Mouse (Mus musculus) R1 (cell line): Measurements from ENCODE around the gene Rpgr.

ENCODE experiments used
- DNase-seq: peaks from one replicate; pipeline ENCODE4 v3.0.0-alpha.2; 2018; ENCODE audit warnings: low read depth, low spot score

Gene Rpgr

GRCm38 (mm10) chrX:10216410-10216949 lies at the start of gene Rpgr:
Gene Rpgr, minus strand, starts transcription at chrX:10216920.
- DNase-seq, result peak; percentile 87

GRCm38 (mm10) chrX:10258260-10258659 lies 41.5 kb upstream of the Rpgr start:
- no peak for DNase-seq

- no peak for DNase-seq
Observed at GRCm38 (mm10) chrX:10257774-10258173, 41.1 kb upstream of the Rpgr start.

- no peak for DNase-seq
Observed at GRCm38 (mm10) chrX:10251852-10252504, 35.3 kb upstream of the Rpgr start, which contains the start of gene Otc. Gene Otc, plus strand, starts transcription at chrX:10252305.

GRCm38 (mm10) chrX:10251357-10251756 lies 34.6 kb upstream of the Rpgr start:
- DNase-seq, result no peak

GRCm38 (mm10) chrX:10243916-10244315 lies 27.2 kb upstream of the Rpgr start:
- DNase-seq, result no peak

GRCm38 (mm10) chrX:10239515-10239914 lies 22.8 kb upstream of the Rpgr start:
- DNase-seq, result peak; percentile 1

GRCm38 (mm10) chrX:10234617-10235016 lies 17.9 kb upstream of the Rpgr start:
- DNase-seq, result no peak

DNA sequence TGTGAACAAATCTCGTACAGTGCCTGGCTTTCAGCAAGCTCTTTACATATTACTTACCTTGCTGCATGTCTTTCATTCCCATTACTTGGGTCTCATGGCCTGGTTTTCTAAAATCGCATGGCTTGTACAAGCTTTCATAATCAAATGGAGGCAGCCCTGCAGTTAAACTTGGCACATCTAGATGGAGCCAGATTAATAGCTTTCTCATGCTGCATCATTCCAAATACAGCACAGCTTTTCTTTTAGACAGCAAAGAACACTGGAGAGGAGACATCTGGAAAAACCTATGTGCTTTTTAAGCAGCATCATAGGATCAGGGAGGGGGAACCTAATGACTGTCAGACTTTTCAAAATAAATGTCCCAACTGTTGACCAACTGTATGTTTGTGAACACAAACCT lies 16.3 kb upstream of the Rpgr start:
- DNase-seq, result no peak

DNA sequence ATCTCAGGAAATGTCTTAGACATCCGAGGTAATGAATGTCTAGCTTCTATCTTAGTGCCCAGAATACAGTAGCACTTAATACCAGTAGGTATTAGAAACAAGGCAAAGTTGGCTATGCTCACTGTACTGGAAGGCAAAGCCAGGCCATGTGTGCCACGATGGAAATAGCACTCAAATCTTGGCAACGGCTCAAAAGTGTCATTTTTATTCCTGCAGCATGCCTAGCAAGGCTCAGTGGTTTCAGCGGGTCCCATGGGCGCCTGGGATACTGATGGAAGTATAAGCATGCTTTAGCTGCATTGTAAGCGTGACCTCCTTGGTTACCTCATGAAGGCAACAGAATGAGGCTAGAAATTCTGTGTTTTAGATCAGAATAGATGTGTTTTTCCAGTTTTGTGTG lies 2.6 kb upstream of the Rpgr start:
- DNase-seq, result no peak

DNA sequence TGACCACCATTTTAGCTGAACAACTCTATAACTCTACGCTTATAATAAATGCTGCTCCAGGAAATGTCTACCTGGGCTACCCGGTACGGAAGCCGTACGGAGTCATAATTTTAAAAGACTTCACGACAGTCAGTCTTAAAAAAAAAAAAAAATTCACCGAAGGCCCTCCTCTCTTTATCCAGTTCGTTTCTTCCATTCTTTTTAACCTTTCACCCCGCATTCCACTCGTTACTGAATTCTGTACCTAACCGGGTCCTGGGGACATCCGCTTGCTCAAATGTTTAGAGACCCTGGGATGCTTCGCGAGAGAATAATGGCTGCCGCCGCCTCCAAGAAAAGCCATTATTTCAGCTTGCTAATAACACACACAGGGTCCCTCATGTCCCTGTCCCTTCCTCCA lies 748 bp downstream of the Rpgr start:
- no peak for DNase-seq

DNA sequence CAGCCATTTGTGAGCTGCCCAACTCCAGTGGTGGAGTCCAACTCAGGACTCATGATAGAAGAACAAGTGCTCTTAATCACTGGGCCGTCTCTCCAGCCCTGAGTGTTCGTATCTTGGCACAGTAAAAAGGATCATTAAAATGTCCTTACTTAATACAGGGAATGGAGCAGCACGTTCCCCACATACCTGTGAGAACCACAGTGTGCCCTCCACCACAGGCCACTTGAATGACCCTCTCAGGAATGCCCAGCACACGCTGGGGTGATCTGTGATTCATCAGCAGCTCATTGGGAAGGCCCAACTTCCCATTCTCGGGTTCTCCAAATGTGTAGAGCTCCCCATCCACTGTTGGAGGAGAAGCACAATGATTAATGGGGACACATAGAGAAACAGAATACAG lies 10.8 kb downstream of the Rpgr start:
- no peak for DNase-seq

DNA sequence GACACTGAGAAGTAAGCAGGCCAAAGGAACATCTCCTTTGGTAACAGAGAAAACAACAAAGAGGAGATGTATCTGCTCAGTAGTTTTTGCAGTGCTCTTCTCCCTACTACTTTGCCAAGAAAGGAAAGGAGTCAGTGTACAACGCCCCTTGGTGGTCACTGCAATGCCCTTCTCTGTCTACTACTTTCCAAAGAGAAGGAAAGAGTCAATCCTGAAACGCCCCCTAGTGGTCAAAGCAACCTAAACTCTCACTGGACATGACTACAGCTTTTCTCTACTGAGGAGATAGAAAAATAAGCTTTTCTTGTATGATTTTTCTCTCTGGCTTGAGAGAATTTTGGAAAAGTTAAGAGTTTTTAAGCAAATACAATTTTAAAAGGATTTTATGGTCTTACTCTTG lies 15.4 kb downstream of the Rpgr start:
- peak; percentile 57 for DNase-seq

DNA sequence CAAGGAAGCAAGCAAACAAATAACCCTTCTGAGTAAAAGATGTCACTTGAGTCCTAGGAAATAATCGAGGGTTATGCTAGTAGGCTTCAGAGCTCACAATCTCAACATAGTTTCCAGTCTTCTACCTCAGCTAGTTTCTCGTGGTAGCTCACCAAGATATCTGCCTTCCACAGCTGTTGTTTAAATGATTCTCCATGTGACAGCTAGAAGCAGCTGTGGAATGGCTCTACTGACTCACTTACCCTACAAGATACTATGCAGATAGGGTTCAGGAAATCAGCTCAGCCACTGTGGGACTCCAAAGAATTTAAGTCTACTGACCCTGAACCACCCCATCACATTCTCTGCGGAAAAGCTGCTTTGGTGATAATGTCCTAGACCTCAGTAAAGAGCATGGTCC lies 64.3 kb downstream of the Rpgr start:
- no peak for DNase-seq

DNA sequence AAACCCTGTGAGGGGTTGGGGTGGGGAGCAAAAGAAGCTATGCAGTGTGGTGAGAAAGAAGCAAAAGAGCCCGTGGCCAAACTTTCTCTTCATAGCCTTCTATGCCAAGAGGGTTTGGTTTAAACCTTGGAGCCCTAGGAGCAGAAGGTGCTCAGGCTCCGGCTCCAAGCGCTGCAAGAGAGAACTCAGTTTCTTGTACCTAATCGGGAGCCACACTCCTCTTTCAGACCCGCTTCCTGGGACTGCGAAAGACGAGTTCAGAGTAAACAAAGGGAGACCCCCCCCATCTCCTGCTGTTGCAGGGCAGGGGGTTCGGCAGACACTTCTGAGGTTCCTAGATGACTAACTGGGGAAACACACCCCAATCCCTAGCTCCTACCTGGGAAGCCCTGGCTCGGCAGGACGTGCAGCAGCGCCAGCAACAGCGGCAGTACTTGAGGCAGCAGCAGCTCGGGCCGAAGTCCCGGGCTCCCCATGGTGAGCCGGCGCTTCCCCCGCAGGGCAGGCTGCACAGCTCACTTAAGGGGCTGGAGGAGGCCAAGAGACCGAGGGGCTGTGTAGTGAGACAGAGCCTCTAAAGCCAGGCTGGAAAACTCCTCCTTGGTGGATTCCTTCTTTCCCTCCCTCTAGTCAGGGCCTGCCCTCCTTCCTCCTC lies 99.5 kb downstream of the Rpgr start, which contains the start of gene Srpx:
Gene Srpx, minus strand, starts transcription at position 645 of the 655 bp plus-strand sequence.
- peak; percentile 28 for DNase-seq

GRCm38 (mm10) chrX:10115780-10116179 lies 100.9 kb downstream of the Rpgr start:
- no peak for DNase-seq

GRCm38 (mm10) chrX:10110736-10111135 lies 106.0 kb downstream of the Rpgr start:
- DNase-seq, result no peak

DNA sequence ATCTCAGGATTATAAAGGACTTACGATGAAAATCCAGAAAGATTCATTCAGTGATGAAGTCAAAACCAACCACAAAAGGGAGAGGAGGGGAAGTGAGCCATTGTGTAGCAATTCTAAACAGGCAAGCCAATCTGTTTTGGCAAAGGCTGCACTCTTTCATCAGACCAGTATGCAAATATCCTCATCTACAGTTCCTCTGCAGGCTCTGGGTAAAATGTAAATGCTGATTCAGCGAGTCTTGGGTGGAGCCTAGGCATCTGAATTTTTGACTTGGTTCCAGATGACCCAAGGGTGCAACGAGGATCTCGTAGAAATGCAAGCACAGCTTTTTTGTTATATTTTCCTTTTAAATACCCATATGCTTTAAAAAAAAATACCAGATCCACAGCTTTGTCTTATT lies 108.2 kb downstream of the Rpgr start:
- no peak for DNase-seq

- DNase-seq, result no peak
Observed at GRCm38 (mm10) chrX:10105475-10105874, 111.2 kb downstream of the Rpgr start.

DNA sequence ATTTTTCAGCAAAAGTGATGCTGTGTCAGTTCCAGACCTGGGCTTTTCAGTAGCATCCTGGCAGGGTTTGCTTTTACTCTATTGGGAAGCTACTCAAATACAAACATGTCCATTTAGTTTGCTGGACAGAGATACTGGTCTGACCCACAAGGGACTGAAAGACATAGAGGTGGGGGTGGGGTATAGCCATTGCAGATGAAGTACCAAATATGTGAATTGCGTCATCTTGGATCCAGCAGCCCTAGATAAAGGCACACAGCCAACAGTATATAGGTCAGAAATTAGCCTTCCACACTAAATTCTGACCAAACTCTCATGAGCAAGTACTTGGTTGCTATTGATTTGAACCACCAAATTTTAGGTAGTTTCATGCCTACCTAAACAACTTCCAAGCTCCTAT lies 114.0 kb downstream of the Rpgr start:
- no peak for DNase-seq

GRCm38 (mm10) chrX:10095797-10096196 lies 120.9 kb downstream of the Rpgr start:
- DNase-seq, result no peak

DNA sequence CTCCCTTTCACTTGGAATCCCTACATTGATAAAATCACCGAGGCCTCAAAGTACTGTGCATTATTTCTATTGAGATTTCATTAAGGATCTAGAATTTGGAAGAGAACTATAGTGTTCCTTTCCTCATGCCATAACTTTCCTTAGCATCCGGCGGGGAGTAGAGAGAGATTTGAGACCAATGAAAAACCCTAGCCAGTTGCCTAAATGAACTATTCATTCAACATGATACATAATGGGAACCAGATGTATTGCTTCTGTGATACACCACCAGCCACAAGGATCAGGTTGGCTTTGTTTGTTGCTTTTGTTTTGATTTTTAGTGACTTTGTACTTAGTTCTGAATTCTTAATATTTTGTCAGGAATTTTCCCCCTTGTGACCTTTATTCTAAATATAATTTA lies 136.3 kb downstream of the Rpgr start:
- no peak for DNase-seq

GRCm38 (mm10) chrX:10079981-10080380 lies 136.7 kb downstream of the Rpgr start:
- DNase-seq, result no peak
